Mouse (Mus musculus) thymus, adult 2 months (tissue): Measurements from ENCODE around the gene Sfxn3. TPM values are rescaled to one million over a fixed set of nuclear protein-coding genes. Genes with fewer than 3 reads are reported as not detected.

Experiments
- DNase-seq: peaks from one replicate; pipeline ENCODE4 v3.0.0; 2021
- H3K27ac ChIP-seq: fragments of 200-500 bp; 2 replicates; pipeline ENCODE4 v1.5.1; 2012; ENCODE audit warnings: low read length, control low read depth; ENCODE audit not compliant: control insufficient read depth, insufficient read depth
- H3K27me3 ChIP-seq: fragments of 200-500 bp; 2 replicates; pipeline ENCODE4 v1.6.1; 2012; ENCODE audit warnings: mild to moderate bottlenecking, low read length, moderate library complexity, mixed read lengths; ENCODE audit not compliant: control insufficient read depth, insufficient read depth
- H3K36me3 ChIP-seq: fragments of 200-500 bp; 2 replicates; pipeline ENCODE4 v1.6.1; 2012; ENCODE audit warnings: mild to moderate bottlenecking, low read length, moderate library complexity; ENCODE audit not compliant: control insufficient read depth, insufficient read depth
- H3K4me1 ChIP-seq: fragments of 200-500 bp; replicated peaks from 2 replicates; pipeline ENCODE4 v1.6.1; 2012; ENCODE audit warnings: low read length; ENCODE audit not compliant: control insufficient read depth, insufficient read depth
- H3K4me3 ChIP-seq: fragments of 200-500 bp; 2 replicates; pipeline ENCODE4 v1.5.1; 2012; ENCODE audit warnings: mild to moderate bottlenecking, low read length, control low read depth, moderate library complexity; ENCODE audit not compliant: control insufficient read depth, insufficient read depth
- CTCF ChIP-seq: fragments of 200-500 bp; IDR thresholded peaks from 2 replicates; pipeline ENCODE4 v1.5.1; 2012; ENCODE audit warnings: mild to moderate bottlenecking, control low read depth, low read length, moderate library complexity, borderline replicate concordance; ENCODE audit not compliant: control insufficient read depth, poor library complexity, insufficient read depth; ENCODE audit errors: extremely low read depth
- POLR2A ChIP-seq: fragments of 200-500 bp; IDR thresholded peaks from 2 replicates; pipeline ENCODE4 v1.6.1; 2012; ENCODE audit warnings: mild to moderate bottlenecking, low read length, control low read depth, moderate library complexity; ENCODE audit not compliant: control insufficient read depth, poor library complexity, insufficient read depth; ENCODE audit errors: extremely low read depth
- WGBS: fragments of 180-500 bp; shearing (Covaris S2); methylation state at CpG from one replicate; pipeline ENCODE4 v1.1.7; 2018; 5-methylcytosine and 5-hydroxymethylcytosine counted together
- polyA plus RNA-seq: library from polyadenylated mRNA; depleted of rRNA; stranded (reverse); fragments of >200 nt; gene quantifications from 2 replicates; pipeline ENCODE4 v1.2.3, GENCODE M21; 2012; rRNA removed

Sfxn3 gene
- 46.9 and 61.1 TPM in 2 replicates for polyA plus RNA-seq

DNA sequence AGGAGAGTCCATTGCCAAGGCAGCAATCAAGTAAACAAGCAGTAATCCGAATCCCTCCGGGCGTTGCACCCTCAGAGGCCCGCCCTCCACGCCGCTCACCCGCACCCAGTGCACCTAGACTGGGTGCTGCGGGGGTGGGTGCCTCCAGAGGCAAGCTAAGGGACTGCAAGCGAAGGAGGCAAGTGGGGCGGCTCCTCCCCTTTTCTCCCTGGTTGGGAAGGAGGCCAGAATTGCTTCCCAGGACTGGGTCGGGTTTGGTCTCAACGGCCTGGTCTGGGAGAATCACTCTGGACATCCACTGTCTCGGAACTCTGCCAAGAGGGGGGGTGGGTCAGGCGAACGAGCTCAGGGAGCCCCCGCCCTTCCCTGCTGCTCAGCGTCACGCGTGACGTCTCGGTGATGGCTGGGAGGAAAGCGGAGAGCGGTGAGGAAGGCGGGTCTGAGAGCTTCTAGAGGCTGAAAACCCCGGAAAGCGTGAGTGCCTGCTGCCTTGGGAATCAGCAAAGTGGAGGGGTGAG, at the start of gene Sfxn3:
Gene Sfxn3 (plus strand): TSS at position 87 of the 518 bp plus-strand sequence.
- no peaks in the 10 kb centered on the region; the same call in 1 of the 2 replicates for H3K27me3 ChIP-seq
- H3K4me3 ChIP-seq, result peak within 1 kb of the TSS; percentile 76
- WGBS, result 0% methylated on average over 26 of the region's 26 CpGs
- peak; percentile 89 for DNase-seq
- peaks cover 21% of the 10 kb centered on the region for H3K4me1 ChIP-seq
- no peaks in the 10 kb centered on the region; the same call in 1 of the 2 replicates for H3K36me3 ChIP-seq
- H3K27ac ChIP-seq, result peak within 1 kb of the TSS; percentile 88
- TF ChIP-seq CTCF (peak; percentile 85), POLR2A (peak; percentile 80; the same call in 1 of the 2 replicates)

DNA sequence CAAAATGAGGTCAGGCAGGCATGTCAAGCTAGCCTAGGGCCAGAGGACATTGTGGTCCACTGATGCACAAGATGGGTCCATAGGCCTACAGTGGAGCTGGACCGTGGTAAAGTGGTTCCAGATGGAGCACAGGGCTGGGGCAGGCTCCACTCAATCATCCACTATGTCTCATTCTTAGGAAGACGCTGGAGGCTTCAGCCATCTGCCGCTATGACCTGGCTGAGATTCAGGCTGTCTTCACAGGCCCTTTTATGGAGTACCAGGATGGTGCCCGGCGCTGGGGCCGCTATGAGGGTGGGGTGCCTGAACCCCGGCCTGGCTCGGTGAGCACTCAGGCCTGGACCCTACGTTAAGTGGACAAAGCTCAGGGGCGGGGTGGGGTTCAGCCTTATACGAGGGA, 49.5 kb upstream of the Sfxn3 start:
- no peaks in the 10 kb centered on the region for H3K36me3 ChIP-seq
- DNase-seq, result no peak
- peaks cover 1% of the 10 kb centered on the region for H3K4me1 ChIP-seq
- no peak overlapping the region for H3K4me3 ChIP-seq
- TF ChIP-seq POLR2A, result no peak
- TF ChIP-seq CTCF, result no peak
- 93% methylated on average over 11 of the region's 11 CpGs for WGBS
- no peaks in the 10 kb centered on the region for H3K27me3 ChIP-seq
- H3K27ac ChIP-seq, result no peak overlapping the region

DNA sequence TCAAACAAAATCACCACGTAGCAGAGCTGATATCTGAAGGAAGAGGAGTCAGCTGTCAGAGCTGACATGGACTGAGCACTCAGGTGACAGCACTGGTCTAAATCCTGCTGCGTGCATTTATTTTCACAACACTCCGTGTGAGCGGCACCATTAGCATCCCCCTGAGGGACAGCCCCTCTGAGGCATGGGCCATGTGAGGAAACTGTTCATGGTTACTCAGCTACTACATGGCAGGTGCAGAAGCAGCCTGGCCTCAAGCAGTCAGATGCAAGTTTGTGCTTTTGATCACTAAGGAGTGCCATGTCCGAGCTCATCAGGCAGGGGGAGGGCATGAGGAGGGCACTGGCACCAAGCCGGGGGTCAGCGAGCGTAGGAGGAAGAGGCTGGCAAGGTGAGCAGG, 47.7 kb upstream of the Sfxn3 start:
- no peak for DNase-seq
- no peaks in the 10 kb centered on the region for H3K27me3 ChIP-seq
- no peak overlapping the region for H3K4me3 ChIP-seq
- no peaks in the 10 kb centered on the region for H3K4me1 ChIP-seq
- no peaks in the 10 kb centered on the region for H3K36me3 ChIP-seq
- TF ChIP-seq CTCF (no peak), POLR2A (no peak)
- no peak overlapping the region for H3K27ac ChIP-seq
- 95% methylated on average over 8 of the region's 8 CpGs for WGBS

DNA sequence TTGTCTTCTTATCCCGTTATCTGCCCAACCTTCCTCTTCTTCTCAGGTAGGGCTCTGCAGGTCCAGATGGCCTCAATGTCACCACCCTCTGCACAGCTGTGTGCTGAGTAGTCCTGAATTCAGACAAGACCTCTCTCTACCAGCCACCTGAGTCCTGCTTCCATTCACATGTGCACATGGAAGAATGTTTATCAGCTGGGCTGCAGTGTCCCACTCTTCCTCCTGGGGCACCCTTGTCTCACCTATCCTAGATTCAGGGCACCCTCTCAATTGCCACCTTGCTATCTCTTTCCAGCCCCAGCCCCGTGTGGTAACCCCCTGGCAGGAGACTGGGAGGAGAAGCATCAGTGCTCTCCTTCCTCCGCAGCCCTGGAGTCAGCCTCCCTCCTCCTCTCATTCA, 45.0 kb upstream of the Sfxn3 start:
- WGBS, result 86% methylated on average over 3 of the region's 3 CpGs
- no peak overlapping the region for H3K4me3 ChIP-seq
- DNase-seq, result no peak

DNA sequence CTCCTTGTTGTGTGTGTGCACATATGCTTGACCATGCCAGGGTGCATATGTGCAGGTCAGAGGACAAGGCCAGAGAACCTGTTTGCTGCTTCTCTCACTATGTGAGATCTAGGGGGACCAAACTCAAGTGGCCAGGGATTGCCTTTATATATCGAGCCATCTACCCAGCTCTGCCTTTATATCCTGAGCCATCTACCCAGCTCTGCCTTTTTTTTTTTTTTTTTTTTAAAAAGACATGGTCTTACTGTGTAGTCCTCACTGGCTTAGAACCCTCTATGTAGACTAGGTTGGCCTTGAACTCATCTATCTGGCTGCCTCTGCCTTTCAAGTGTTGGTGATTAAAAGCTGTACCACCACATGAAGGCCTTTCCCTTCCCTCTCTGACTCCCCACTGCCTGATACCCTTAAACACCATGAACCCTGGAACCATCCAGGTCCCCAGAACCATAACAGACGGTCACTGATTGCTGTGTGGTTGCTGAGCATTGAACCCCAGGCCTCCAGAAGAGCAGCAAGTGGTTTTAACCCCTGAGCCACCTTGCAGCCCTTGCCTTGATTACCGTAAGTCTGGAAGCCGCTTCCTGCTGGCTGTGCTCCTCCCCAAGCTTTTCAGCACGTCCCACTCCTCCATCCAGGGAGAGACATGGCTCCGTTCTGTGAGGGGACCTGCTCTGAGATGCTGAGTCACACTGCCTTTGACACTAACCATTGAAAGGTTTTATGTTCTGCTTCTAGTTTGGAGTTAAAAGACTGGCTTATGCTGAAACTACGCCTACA, 43.4 kb upstream of the Sfxn3 start:
- 96% methylated on average over 7 of the region's 7 CpGs for WGBS
- peaks cover 14% of the 10 kb centered on the region for H3K4me1 ChIP-seq
- no peak overlapping the region for H3K27ac ChIP-seq
- H3K27me3 ChIP-seq, result no peaks in the 10 kb centered on the region
- no peak for TF ChIP-seq CTCF
- TF ChIP-seq POLR2A, result no peak
- DNase-seq, result no peak
- H3K4me3 ChIP-seq, result no peak overlapping the region
- no peaks in the 10 kb centered on the region for H3K36me3 ChIP-seq

More for the DNA sequence above, 45.0 kb upstream of the Sfxn3 start:
- no peaks in the 10 kb centered on the region for H3K27me3 ChIP-seq
- H3K27ac ChIP-seq, result no peak overlapping the region
- H3K36me3 ChIP-seq, result no peaks in the 10 kb centered on the region
- H3K4me1 ChIP-seq, result peaks cover 12% of the 10 kb centered on the region
- no peak for TF ChIP-seq POLR2A
- TF ChIP-seq CTCF, result no peak

DNA sequence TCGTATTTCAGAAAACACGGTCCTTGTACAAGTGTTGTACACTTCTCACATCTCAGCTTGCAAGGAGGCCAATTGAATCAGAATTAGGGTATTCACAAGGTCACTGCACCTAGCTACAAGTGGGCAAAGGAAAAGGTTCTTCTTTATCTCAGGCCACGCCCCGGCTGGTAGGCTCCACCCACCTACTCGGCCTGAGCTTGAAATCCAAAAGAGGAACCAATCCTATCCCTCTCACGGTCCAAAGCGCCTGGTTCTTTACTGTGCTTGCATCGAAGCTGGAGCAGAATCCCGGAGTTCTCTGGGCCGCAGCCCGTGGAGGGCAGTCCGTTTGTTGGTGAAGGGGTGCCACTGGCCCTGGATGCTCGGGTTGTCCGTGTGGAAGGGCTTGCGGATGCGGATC, 41.9 kb upstream of the Sfxn3 start, which contains the start of gene Twnk:
Gene Twnk (plus strand): TSS at position 220 of the 400 bp plus-strand sequence.
- peak; percentile 46 for DNase-seq
- TF ChIP-seq POLR2A, result no peak
- TF ChIP-seq CTCF, result no peak
- H3K27ac ChIP-seq, result no peak within 1 kb of the TSS
- WGBS, result 7% methylated on average over 16 of the region's 16 CpGs
- H3K27me3 ChIP-seq, result no peaks in the 10 kb centered on the region
- peak within 1 kb of the TSS; percentile 74 for H3K4me3 ChIP-seq
- no peaks in the 10 kb centered on the region for H3K36me3 ChIP-seq
- peaks cover 14% of the 10 kb centered on the region for H3K4me1 ChIP-seq

DNA sequence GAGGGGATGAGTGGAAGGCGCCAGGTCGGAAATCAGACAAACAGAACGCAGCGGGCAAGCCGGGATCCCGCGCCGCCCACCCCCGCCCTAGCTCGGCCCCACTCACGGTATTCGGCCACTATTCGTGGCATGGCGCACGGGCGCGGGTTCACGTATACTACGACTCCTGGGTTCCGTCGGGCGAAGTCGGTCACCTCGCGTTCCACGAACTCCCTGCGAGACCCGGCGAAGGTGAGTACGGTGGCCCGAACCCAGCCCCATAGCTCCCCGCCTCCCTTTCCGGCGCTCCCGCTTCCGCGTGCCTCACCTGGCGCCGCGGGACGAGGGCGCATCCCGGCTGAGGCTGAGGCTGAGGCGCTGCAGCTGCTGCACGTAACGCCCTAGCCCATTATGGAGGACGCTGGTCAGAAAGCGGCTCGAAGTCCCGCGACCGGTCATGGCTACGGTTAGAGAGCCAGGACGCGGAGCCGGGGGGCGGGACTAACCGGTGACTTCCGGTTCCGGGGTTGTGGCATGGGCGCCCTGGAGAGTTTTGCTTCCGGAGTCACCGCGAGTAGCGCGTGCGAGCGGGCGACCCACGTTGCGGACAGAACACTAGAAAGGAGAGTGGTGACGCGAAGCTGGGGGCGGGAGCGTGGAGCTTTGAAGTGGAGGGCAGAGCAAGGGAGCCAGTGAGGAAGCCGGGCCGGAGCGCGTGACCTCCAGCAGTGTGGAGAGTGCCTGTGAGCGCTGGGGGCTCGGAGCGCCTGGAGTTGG, 41.2 kb upstream of the Sfxn3 start, which contains the start of gene Mrpl43:
Gene Mrpl43 (minus strand): TSS at position 486 of the 756 bp plus-strand sequence.
- peak; percentile 97 for DNase-seq

More for the DNA sequence above, 41.2 kb upstream of the Sfxn3 start, which contains the start of gene Mrpl43:
- WGBS, result under 1% methylated on average over 82 of the region's 82 CpGs
- Histone ChIP-seq H3K36me3 (no peaks in the 10 kb centered on the region), H3K4me1 (peaks cover 14% of the 10 kb centered on the region), H3K4me3 (peak within 1 kb of the TSS; percentile 74), H3K27ac (no peak within 1 kb of the TSS), H3K27me3 (no peaks in the 10 kb centered on the region)
- TF ChIP-seq POLR2A (peak; percentile 71; the same call in 1 of the 2 replicates), CTCF (0 out of 2 replicates have a peak, but pooled peaks have one; percentile 24)
